Mouse (Mus musculus) forebrain, postnatal 0 days (tissue): Measurements from ENCODE around the gene Nsmce4a. TPM values are rescaled to one million over a fixed set of nuclear protein-coding genes. Genes with fewer than 3 reads are reported as not detected.

Experiments used
- ATAC-seq: fragments of 200-750 bp; cut with Nextera tagmentation; 2 replicates; pipeline ENCODE4 v1.8.0; 2017; ENCODE audit warnings: mild to moderate bottlenecking, moderate library complexity
- DNase-seq: peaks from one replicate; pipeline ENCODE4 v3.0.0-alpha.2; 2015
- H3K27ac ChIP-seq: fragments of 300-500 bp; sonication (generic); 2 replicates; pipeline ENCODE4 v1.5.1; 2014; ENCODE audit warnings: low read depth, mild to moderate bottlenecking, antibody characterized with exemption, low read length, moderate library complexity, mixed read lengths
- H3K27me3 ChIP-seq: fragments of 300-500 bp; sonication (generic); 2 replicates; pipeline ENCODE4 v1.6.1; 2014; ENCODE audit warnings: mild to moderate bottlenecking, low read length, mixed read lengths; ENCODE audit not compliant: insufficient read depth
- H3K36me3 ChIP-seq: fragments of 300-500 bp; sonication (generic); 2 replicates; pipeline ENCODE4 v1.6.1; 2014; ENCODE audit warnings: mild to moderate bottlenecking, moderate library complexity; ENCODE audit not compliant: insufficient read depth
- H3K4me1 ChIP-seq: fragments of 300-500 bp; sonication (generic); 2 replicates; pipeline ENCODE4 v1.6.1; 2014; ENCODE audit warnings: antibody characterized with exemption; ENCODE audit not compliant: insufficient read depth
- H3K4me2 ChIP-seq: fragments of 300-500 bp; sonication (generic); 2 replicates; pipeline ENCODE4 v1.6.1; 2014; ENCODE audit warnings: low read depth, mild to moderate bottlenecking, moderate library complexity
- H3K4me3 ChIP-seq: fragments of 300-500 bp; sonication (generic); 2 replicates; pipeline ENCODE4 v1.5.1; 2014; ENCODE audit warnings: low read depth, low read length, mixed read lengths
- H3K9ac ChIP-seq: fragments of 300-500 bp; sonication (generic); 2 replicates; pipeline ENCODE4 v1.6.1; 2014; ENCODE audit warnings: mild to moderate bottlenecking
- H3K9me3 ChIP-seq: fragments of 300-500 bp; sonication (generic); 2 replicates; pipeline ENCODE4 v1.6.1; 2016; ENCODE audit warnings: low read length
- CTCF ChIP-seq: sonication (generic); IDR thresholded peaks from 2 replicates; pipeline ENCODE4 v1.5.1; 2016; ENCODE audit warnings: antibody characterized with exemption, control low read depth, low read depth
- polyA plus RNA-seq: library from polyadenylated mRNA; unstranded; fragments of >200 nt; fragmentation: Nextera tagmentation; extraction: Ambion mirVana; gene quantifications from 2 replicates; pipeline ENCODE4 v1.2.1, GENCODE M21; 2015
- total RNA-seq: library from RNA; depleted of rRNA; stranded (reverse); fragments of >200 nt; gene quantifications from 2 replicates; pipeline ENCODE4 v1.2.3, GENCODE M21; 2014; rRNA removed

Nsmce4a gene
- total and polyA plus RNA-seq, 2 experiments from 2014 or later = 52.5 to 76.8 TPM

DNA sequence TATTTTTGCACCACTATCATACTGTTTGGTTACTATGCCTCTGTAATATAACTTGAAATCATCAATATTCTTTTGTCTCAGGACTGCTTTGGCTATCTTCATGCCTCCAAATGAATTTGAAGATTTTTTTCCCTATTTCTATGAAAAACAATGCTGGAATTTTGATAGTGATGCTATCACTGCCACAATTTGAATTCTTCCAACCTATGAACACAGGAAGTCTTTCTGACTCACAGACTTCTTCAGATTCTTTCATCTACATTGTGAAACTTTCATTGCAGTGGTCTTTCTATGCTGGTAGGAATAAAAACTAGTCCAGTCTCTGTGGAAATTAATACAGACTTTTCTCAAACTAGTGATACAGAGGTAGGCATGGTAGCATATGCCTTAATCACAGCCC is 80.9 kb downstream of the Nsmce4a start:
- TF ChIP-seq CTCF = no peak

More for the DNA sequence above, 80.9 kb downstream of the Nsmce4a start:
- Histone ChIP-seq H3K36me3 (peaks cover 3% of the 10 kb centered on the region; the same call in 1 of the 2 replicates), H3K4me3 (no peak overlapping the region), H3K4me2 (no peak overlapping the region), H3K27me3 (no peaks in the 10 kb centered on the region), H3K27ac (no peak overlapping the region), H3K9me3 (no peaks in the 10 kb centered on the region), H3K4me1 (peaks cover 6% of the 10 kb centered on the region; the same call in 1 of the 2 replicates), H3K9ac (no peak overlapping the region)
- ATAC-seq (no peak), DNase-seq (no peak)

Other genes starting within 250 kb of the Nsmce4a start
- gene Ate1, start 52.7 kb downstream of the Nsmce4a start, total RNA-seq = 44.2 and 50.8 TPM in 2 replicates
- gene Ate1, start 52.7 kb downstream of the Nsmce4a start, polyA plus RNA-seq = 65.6 and 97.7 TPM in 2 replicates
- 49.1 and 54.1 TPM in 2 replicates for gene Tacc2, start 4.3 kb upstream of the Nsmce4a start, total RNA-seq
- 51.3 and 60.9 TPM in 2 replicates for gene Tacc2, start 4.3 kb upstream of the Nsmce4a start, polyA plus RNA-seq
- 0.10 and 0.31 TPM in 2 replicates for gene Btbd16, start 201.0 kb upstream of the Nsmce4a start, total RNA-seq
- 0.26 and 0.41 TPM in 2 replicates for gene Btbd16, start 201.0 kb upstream of the Nsmce4a start, polyA plus RNA-seq